Mouse (Mus musculus): ENCODE data around the gene Scand1. TPM values are rescaled to one million over a fixed set of nuclear protein-coding genes. Genes with fewer than 3 reads are reported as not detected.

The Scand1 gene
- polyA plus RNA-seq, 1 experiment = not detected

- Histone ChIP-seq H3K4me1 (ENCODE audit: control insufficient read depth, insufficient read depth, low read length) (0 out of 2 replicates have a peak, but pooled peaks cover 2% of the 10 kb centered on the region), H3K27ac (ENCODE audit: insufficient read depth, low read depth, low read length) (no peak overlapping the region), H3K4me3 (ENCODE audit: insufficient read depth, low read depth, low read length) (no peak overlapping the region)
- 72% methylated on average over 4 of the region's 4 CpGs for WGBS
- no peak for TF ChIP-seq CTCF (IDR thresholded peaks at IDR 0.05; ENCODE audit: insufficient read depth, low read depth, low read length)
- no peak for TF ChIP-seq POLR2A (IDR thresholded peaks at IDR 0.05; ENCODE audit: insufficient read depth, low read depth, low read length)
These were observed 31.3 kb downstream of the Scand1 start for GRCm38 (mm10) chr2:156281227-156281626.

- Histone ChIP-seq H3K4me1 (ENCODE audit: control insufficient read depth, insufficient read depth, low read length) (0 out of 2 replicates have a peak, but pooled peaks cover 2% of the 10 kb centered on the region), H3K27ac (ENCODE audit: insufficient read depth, low read depth, low read length) (peak overlapping the region; percentile 29), H3K4me3 (ENCODE audit: insufficient read depth, low read depth, low read length) (no peak overlapping the region)
- WGBS = 28% methylated on average over 4 of the region's 4 CpGs
- TF ChIP-seq CTCF (IDR thresholded peaks at IDR 0.05; ENCODE audit: insufficient read depth, low read depth, low read length) (0 out of 2 replicates have a peak, but pooled peaks have one; percentile 17), POLR2A (IDR thresholded peaks at IDR 0.05; ENCODE audit: insufficient read depth, low read depth, low read length) (no peak)
These were observed 34.1 kb downstream of the Scand1 start for GRCm38 (mm10) chr2:156278226-156279017.

GRCm38 (mm10) chr2:156272553-156272952, 40.0 kb downstream of the Scand1 start:
- 93% methylated on average over 6 of the region's 6 CpGs for WGBS
- TF ChIP-seq CTCF (IDR thresholded peaks at IDR 0.05; ENCODE audit: insufficient read depth, low read depth, low read length) (no peak), POLR2A (IDR thresholded peaks at IDR 0.05; ENCODE audit: insufficient read depth, low read depth, low read length) (no peak)
- no peak overlapping the region for H3K27ac ChIP-seq (ENCODE audit: insufficient read depth, low read depth, low read length)

GRCm38 (mm10) chr2:156267636-156268035, 44.9 kb downstream of the Scand1 start:
- WGBS = 87% methylated on average over 7 of the region's 9 CpGs

More at GRCm38 (mm10) chr2:156272553-156272952, 40.0 kb downstream of the Scand1 start:
- peaks cover 3% of the 10 kb centered on the region; the same call in 1 of the 2 replicates for H3K4me1 ChIP-seq (ENCODE audit: control insufficient read depth, insufficient read depth, low read length)
- no peak overlapping the region for H3K4me3 ChIP-seq (ENCODE audit: insufficient read depth, low read depth, low read length)

GRCm38 (mm10) chr2:156263204-156263893, 49.2 kb downstream of the Scand1 start:
- 68% methylated on average over 4 of the region's 4 CpGs for WGBS
- no peak for TF ChIP-seq CTCF (IDR thresholded peaks at IDR 0.05; ENCODE audit: insufficient read depth, low read depth, low read length)
- TF ChIP-seq POLR2A (IDR thresholded peaks at IDR 0.05; ENCODE audit: insufficient read depth, low read depth, low read length) = no peak
- no peak overlapping the region for H3K27ac ChIP-seq (ENCODE audit: insufficient read depth, low read depth, low read length)
- H3K4me1 ChIP-seq (ENCODE audit: control insufficient read depth, insufficient read depth, low read length) = peaks cover 7% of the 10 kb centered on the region
- no peak overlapping the region for H3K4me3 ChIP-seq (ENCODE audit: insufficient read depth, low read depth, low read length)

More at GRCm38 (mm10) chr2:156267636-156268035, 44.9 kb downstream of the Scand1 start:
- TF ChIP-seq POLR2A (IDR thresholded peaks at IDR 0.05; ENCODE audit: insufficient read depth, low read depth, low read length) (no peak), CTCF (IDR thresholded peaks at IDR 0.05; ENCODE audit: insufficient read depth, low read depth, low read length) (no peak)
- H3K27ac ChIP-seq (ENCODE audit: insufficient read depth, low read depth, low read length) = no peak overlapping the region
- H3K4me3 ChIP-seq (ENCODE audit: insufficient read depth, low read depth, low read length) = no peak overlapping the region
- H3K4me1 ChIP-seq (ENCODE audit: control insufficient read depth, insufficient read depth, low read length) = peaks cover 3% of the 10 kb centered on the region; the same call in 1 of the 2 replicates

Other genes with a start within 250 kb of the Scand1 start
- not detected in 2 replicates for gene Spag4, start 247.5 kb downstream of the Scand1 start, polyA plus RNA-seq (2012; ENCODE audit: insufficient read depth, insufficient read length, low replicate concordance, missing spikeins)
- not detected in 2 replicates for gene Cpne1, start 200.7 kb downstream of the Scand1 start, polyA plus RNA-seq (2012; ENCODE audit: insufficient read depth, insufficient read length, low replicate concordance, missing spikeins)
- gene Rbm12, start 200.7 kb downstream of the Scand1 start, polyA plus RNA-seq (2012; ENCODE audit: insufficient read depth, insufficient read length, low replicate concordance, missing spikeins) = 391 TPM in 1 of 2 replicates, not detected in the other
- gene Gm28036, start 185.6 kb downstream of the Scand1 start, polyA plus RNA-seq (2012; ENCODE audit: insufficient read depth, insufficient read length, low replicate concordance, missing spikeins) = not detected in 2 replicates
- gene Romo1, start 168.7 kb downstream of the Scand1 start, polyA plus RNA-seq (2012; ENCODE audit: insufficient read depth, insufficient read length, low replicate concordance, missing spikeins) = not detected in 2 replicates
- not detected in 2 replicates for gene Nfs1, start 168.5 kb downstream of the Scand1 start, polyA plus RNA-seq (2012; ENCODE audit: insufficient read depth, insufficient read length, low replicate concordance, missing spikeins)
- gene Rbm39, start 132.5 kb downstream of the Scand1 start, polyA plus RNA-seq (2012; ENCODE audit: insufficient read depth, insufficient read length, low replicate concordance, missing spikeins) = 643 TPM in 1 of 2 replicates, not detected in the other
- 586 TPM in 1 of 2 replicates, not detected in the other for gene Phf20, start 116.2 kb downstream of the Scand1 start, polyA plus RNA-seq (2012; ENCODE audit: insufficient read depth, insufficient read length, low replicate concordance, missing spikeins)
- gene Cnbd2, start 405 bp downstream of the Scand1 start, polyA plus RNA-seq (2012; ENCODE audit: insufficient read depth, insufficient read length, low replicate concordance, missing spikeins) = not detected in 2 replicates
- 51.4 and 207 TPM in 2 replicates for gene Epb41l1, start 108.2 kb upstream of the Scand1 start, polyA plus RNA-seq (2012; ENCODE audit: insufficient read depth, insufficient read length, low replicate concordance, missing spikeins)
- gene Aar2, start 234.9 kb upstream of the Scand1 start, polyA plus RNA-seq (2012; ENCODE audit: insufficient read depth, insufficient read length, low replicate concordance, missing spikeins) = not detected in 2 replicates

Data from olfactory bulb, adult 2 months (tissue).